Mouse (Mus musculus): ENCODE results near the gene Gm498.
A peak's percentile ranks its signal among the peaks of the same experiment; 100 is the strongest.

Gene Gm498

GRCm38 (mm10) chr7:143900667-143901066, 34.0 kb downstream of the Gm498 start:
- DNase-seq: peak; percentile 3

GRCm38 (mm10) chr7:143905176-143905575, 38.5 kb downstream of the Gm498 start:
- DNase-seq: no peak

GRCm38 (mm10) chr7:143905606-143906005, 39.0 kb downstream of the Gm498 start:
- no peak for DNase-seq

GRCm38 (mm10) chr7:143913611-143914010, 47.0 kb downstream of the Gm498 start:
- DNase-seq: no peak

GRCm38 (mm10) chr7:143919031-143919679, 52.5 kb downstream of the Gm498 start:
- no peak for DNase-seq

GRCm38 (mm10) chr7:143929899-143930298, 63.3 kb downstream of the Gm498 start:
- no peak for DNase-seq

GRCm38 (mm10) chr7:143938647-143939046, 72.0 kb downstream of the Gm498 start:
- no peak for DNase-seq

- no peak for DNase-seq
These were observed 72.8 kb downstream of the Gm498 start for GRCm38 (mm10) chr7:143939476-143939875.

GRCm38 (mm10) chr7:143942941-143943691, 76.5 kb downstream of the Gm498 start:
- no peak for DNase-seq

- no peak for DNase-seq
These were observed 77.9 kb downstream of the Gm498 start for GRCm38 (mm10) chr7:143944421-143944980.
